Mouse (Mus musculus) ovary, adult 18-20 months (tissue): ENCODE data around the gene Hsd17b14.
"Not testable (repeated sequence)": the region's sequence is repeated elsewhere in the genome, so short reads cannot be mapped to it uniquely, and the experiment has no call there.

Experiments used
- DNase-seq: peaks from one replicate; pipeline ENCODE4 v3.0.0; 2022; ENCODE audit warnings: low spot score, mixed read lengths

The Hsd17b14 gene

DNA sequence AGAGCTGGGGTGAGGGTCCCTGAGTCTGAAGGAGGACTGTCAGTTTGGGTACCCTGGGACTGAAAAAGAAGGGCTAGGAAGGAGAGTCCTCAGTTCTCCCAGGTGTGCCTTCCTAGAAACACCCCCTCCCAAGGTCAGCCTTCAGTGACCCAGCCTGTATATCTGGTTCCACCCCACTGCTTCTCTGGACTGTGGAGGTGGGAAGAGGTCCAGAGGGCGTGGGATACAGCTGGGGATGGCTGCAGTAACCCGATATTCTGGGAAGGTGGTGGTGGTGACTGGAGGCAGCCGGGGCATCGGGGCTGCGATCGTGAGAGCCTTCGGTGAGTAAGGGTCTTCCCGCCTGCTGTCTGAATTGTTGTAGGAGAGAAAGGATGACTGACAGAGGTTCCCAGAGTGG is at the start of gene Hsd17b14:
Gene Hsd17b14, plus strand, starts transcription at position 150 of the 400 bp plus-strand sequence.
- DNase-seq, result no peak

DNA sequence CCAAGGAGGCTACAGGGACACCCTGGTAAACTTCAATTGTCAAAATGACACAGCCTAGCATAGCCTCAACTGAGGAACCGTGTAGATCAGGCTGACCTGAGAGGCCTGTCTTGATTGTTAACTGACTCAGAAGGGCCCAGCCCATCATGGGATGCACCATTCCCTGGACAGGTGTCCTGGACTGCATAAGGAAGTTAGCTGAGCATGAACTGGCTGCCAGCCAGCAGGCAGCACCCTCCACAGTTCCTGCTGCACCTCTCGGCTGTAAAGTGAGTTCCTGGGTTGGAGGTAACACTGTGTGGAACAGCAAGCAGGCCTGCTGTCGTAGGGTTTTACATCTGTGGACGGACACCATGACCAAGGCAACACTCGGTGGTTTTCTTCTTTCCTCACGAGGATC is 47.1 kb upstream of the Hsd17b14 start:
- DNase-seq, result no peak

DNA sequence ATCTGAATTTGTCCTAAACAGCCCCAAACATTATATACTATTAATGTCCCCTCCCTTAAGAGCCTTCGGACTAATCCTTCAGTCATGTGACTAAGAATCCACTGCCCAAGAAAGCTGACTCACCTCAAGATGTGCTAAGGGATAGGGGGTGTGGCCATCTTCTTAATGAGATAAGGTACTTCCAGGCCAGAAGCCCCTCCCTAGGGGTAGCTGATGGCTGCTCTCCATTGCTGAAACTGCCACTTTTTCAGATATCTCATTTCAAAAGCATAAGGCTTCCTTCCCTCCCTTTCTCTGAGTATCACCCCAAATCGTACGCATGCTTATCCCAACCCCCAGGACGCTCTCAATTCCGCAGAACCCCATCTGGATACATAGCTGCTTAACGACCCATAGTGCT is 46.1 kb upstream of the Hsd17b14 start:
- DNase-seq, result no peak

DNA sequence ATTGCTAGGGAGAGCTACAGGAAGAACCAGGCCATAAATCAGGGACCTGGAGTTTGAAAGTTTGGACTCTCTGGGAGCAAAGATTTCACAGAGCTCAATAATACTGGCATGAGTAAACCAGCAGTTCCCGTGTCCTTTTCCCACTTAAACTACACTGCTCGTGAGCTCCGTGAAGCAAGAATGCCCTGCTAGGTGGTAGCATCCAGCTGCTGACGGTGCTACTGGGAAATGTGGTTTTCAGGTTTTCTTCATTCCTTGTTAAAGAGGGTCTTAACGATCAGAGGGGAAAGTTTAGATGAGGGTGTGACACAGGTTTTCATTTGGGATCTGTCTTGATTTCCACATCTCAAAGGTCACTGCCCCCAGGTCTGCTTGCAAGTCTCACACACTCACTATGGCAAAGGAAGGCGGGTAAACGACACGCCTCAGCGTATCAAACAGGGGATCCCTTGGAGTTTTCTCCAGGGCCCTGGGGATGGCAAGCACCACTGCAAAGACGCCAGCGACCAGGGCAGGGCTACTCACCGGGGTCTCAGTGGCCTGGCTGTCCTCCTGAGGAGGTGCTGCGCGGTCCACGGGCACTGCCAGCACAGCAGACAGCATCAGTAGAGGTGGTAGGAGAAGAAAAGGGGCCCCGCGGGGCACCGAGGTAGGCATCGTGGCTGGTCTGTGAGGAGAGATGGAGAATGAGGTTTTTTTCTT is 45.4 kb upstream of the Hsd17b14 start:
- no peak for DNase-seq

DNA sequence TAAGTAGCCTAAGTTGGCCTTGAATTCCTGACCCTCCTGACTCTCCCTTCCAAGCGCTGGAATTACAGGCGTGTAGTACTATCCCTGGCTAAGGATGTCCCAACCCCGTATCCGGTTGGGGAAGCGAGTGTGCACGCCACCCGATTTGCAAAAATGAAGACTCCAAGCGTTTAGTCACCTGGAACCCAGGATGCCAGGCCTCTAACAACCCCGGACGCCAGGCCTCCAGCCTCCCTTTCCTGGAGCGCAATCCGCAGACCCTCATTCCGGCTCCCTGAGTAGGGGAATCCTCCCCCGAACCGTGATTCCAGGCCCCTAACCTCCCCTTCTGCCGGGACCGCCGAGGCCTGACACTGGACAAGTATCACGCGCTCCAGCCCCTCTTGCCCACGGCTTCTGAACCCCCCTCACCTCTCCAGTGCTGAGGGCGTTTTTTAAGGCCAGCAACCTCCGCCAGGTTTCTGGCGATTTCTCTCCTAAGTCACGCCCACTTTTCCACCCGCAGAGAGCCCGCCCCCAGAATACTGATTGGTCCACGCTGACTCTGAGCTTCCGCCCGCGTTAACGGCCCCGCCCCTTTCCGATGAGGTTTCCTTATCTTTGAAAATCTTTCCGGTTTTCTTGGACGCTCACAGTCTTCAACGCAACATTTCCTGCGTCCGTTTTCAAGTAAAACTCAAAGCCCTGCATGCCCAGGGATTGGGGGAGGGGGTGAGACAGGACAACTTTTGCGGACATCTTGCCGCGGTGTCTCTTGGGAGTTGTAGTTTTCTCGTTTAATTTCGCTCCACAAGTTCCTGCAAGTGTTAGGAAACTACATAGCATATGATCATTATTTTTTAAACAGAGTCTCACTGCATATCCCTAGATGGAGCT is 44.5 kb upstream of the Hsd17b14 start, which contains the start of gene Nucb1:
Gene Nucb1, minus strand, starts transcription at position 495 of the 876 bp plus-strand sequence.
- peak; percentile 84 for DNase-seq

DNA sequence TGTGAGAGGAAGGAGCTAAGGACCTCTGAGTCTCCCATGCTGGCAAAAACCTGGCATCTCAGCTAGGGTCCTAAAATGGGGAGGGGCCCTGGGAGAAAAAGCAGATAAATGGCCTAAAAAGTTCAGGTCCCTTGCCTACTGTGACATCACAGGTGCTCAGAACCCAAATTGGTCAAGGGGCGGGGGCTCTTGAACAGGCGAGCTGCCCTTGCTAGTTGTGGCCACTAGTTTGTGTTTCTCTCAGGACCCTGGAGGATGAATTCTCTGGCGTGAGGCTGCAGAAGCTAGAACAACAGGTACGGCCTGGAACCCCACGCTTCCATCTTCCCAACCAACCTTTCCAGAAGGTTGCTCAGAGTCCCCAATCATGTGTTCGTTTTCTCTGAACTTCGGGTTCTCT is 40.3 kb upstream of the Hsd17b14 start:
- DNase-seq, result no peak

DNA sequence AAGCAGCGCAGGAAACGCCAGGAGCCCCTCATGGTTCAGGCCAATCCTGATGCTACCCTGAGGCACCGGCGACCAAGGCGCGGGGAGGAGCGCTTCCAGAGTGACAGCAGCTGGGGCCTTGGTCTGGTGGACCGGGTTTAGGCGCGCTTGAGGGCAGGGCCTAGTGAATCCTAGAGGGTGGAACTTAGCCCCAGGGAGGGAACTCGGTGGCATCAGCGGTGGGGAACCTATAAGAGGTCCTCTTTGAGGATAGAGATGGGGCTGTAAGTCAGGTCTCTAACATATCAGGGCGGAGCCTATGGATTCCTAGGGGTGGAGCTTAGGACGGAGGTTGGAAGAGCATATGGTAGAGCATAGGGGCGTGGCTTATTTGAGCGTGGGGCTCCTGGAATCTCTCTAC is 39.3 kb upstream of the Hsd17b14 start:
- DNase-seq, result no peak

DNA sequence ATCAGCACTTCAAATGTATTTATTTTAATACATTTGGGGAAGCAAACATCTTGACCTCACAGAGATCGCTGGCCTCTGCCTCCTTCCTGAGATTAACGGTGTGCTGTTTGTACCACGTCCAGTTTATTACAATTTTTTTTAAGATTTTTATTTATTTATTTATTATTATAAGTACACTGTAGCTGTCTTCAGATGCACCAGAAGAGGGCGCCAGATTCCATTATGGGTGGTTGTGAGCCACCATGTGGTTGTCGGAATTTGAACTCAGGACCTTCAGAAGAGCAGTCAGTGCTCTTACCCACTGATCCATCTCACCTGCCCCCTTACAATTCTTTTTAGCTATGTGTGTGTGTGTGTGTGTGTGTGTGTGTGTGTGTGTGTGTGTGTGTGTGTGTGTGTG is 37.8 kb upstream of the Hsd17b14 start:
- DNase-seq, result not testable (repeated sequence)

DNA sequence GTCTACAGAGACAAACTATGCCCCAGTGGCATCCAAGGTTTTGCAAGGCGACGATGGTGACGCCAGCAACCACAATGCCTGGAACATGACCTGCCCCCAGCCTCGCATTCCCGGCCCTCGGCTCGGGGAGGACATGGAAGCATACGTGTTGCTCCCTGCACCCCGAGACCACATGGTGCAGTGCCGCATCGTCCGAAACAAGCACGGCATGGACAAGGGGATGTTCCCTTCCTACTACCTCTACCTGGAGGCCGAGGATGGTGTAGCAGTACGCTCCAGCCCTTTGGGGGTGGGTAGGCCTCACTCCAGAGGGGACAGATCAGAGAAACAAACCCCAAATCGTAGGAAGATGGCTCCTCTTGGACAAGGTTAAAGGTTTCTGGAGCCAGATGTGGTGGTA is 36.1 kb upstream of the Hsd17b14 start:
- DNase-seq, result no peak

DNA sequence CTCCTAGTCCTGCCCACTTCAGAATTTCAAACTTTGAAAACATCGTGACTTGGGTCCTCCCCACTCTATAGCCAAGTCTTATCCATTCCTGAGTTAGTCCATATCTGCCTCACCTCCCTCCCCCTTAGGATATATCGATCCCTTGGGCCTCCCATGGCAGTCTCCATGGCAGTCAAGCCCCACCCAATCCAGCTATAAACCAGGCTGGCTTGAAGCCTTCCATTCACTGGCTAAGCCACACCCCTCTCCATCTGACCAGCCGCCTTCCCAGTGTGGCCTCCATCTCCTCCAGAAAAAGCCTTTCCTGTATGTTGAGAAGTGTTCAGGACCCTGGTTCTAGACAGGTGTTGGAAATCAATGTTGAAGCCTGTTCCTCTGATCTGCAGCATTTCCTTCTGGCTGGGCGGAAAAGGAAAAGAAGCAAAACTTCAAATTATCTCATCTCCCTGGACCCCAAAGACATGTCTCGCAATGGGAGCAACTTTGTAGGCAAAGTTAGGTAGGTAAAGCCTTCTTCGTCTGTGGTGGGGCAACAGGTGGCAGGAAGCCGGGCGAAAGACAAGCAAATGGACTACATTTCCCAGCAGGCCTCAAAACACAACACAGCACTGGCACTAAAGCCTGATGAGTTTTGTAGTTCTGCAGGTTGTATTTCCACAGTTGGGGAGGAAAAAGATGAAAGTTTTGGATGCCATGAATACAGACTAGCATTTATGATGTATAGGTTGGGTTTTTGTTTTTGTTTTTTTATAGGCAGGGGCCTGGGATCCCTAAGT is 35.2 kb upstream of the Hsd17b14 start:
- DNase-seq, result no peak

DNA sequence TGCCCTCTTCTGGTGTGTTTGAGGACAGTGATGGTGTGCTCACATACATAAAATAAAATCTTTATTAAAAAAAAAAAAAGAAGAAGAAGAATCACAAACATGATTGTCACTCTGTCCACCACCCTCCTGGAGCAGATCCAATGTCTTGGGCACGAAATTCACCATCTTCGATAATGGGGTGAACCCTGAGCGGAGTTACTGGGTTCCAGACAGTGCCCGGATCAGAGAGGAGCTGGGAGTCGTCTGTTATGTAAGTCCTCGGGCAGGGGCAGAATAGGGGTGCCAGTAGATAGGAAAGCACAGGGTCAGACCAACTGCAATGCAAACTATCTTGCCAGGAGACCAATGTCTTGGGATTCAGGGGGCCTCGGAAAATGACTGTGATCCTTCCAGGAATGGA is 34.1 kb upstream of the Hsd17b14 start:
- no peak for DNase-seq

DNA sequence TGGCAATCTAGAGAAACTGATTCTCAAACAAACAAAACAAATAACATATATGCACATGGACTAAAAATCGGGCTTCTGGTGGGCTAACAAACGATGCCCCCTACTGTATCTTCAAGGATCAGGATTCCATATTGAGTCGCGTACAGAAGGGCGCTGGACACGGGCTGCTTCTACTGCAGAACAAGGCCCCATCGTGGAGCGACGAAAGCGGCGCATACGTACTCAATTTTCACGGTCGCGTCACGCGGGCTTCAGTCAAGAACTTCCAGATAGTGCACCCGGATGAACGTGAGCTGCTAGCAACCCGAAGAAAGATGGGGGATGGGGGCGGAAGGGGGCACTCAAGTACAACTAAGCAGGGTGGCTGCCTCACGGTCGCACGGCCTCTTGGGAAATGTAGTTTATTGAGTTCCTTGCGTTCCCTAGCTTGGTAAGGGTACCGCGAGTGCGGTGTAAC is 32.9 kb upstream of the Hsd17b14 start:
- peak; percentile 81 for DNase-seq

DNA sequence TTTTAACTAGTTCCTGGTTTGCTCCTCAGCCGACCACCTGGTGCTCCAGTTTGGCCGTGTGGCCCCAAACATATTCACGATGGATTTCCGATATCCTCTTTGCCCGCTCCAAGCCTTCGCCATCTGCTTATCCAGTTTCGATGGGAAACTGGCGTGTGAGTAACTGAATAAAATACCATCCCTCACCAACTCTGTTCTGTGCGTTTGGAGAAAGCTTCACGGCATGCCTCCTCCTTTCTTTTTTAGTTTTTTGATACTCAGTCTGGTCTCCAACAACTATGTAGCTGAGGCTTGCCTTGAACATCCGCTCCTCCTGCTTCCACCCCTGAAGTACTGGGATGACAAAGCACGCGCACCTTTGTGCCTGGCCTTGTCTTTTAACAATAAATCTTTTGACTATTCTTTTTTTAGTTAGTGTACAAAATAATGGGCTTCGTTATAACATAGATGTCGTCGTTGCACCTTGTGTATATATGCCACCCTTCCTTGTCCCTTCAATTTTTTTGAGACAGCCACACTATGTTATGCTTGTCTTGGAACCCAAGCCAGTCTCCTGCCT is 32.4 kb upstream of the Hsd17b14 start:
- no peak for DNase-seq

DNA sequence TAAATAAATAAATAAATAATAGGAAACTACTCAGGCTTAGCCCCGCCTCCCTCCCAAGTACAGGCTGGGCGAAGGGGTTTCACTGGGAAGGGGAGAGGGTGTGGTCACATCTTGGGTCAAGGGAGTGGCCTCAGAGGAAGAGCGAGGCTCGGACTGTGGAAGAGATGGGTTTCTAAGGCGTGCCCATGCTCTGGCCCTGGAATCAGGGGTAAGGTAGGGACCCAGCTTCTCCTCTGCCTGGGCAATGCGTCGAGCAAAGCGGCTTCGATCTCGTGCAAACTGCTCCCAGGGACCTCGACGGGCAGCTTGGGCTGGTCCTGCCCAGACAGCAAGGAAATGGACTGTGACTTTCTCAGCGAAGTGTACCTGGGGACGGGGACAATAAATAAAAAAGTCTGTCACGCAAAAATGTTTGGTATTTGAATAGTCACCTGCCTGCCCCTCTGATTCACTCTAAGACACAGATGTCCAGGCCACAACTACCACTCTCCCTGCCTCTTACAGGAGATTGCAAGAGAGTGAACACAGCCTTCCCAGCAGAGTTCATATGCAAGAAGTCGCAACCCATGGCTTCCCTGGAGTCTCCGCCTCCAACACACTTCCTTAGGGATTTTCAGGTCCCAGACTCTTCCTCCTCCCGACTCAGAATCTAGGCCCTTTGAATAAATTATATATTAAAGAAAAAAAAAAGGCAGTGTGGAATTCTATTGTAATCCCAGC is 31.6 kb upstream of the Hsd17b14 start:
- DNase-seq, result no peak

DNA sequence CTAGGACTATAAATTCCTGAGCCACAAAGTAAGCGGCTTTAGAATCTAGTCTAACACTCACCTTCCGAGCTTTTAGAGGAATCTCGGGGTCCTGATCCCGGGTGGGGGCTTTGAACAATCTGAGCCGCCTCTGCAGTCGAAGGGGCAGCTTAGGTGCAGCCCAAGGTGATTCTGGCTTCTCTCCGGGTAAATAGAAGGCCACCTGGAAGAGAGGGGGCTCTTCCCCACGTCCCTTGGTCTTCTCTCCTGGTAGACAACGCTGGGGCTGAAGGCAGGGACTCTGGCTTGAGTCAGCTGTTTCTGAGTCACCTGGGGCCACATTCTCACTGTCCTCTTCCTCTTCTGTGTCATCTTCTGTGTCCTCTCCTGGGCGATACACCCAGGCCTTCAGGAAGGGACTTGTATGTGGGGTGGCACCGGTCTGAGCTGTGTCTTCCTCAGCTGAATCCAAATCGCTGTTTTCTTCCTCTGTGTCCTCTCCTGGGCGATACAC is 31.0 kb upstream of the Hsd17b14 start:
- no peak for DNase-seq

DNA sequence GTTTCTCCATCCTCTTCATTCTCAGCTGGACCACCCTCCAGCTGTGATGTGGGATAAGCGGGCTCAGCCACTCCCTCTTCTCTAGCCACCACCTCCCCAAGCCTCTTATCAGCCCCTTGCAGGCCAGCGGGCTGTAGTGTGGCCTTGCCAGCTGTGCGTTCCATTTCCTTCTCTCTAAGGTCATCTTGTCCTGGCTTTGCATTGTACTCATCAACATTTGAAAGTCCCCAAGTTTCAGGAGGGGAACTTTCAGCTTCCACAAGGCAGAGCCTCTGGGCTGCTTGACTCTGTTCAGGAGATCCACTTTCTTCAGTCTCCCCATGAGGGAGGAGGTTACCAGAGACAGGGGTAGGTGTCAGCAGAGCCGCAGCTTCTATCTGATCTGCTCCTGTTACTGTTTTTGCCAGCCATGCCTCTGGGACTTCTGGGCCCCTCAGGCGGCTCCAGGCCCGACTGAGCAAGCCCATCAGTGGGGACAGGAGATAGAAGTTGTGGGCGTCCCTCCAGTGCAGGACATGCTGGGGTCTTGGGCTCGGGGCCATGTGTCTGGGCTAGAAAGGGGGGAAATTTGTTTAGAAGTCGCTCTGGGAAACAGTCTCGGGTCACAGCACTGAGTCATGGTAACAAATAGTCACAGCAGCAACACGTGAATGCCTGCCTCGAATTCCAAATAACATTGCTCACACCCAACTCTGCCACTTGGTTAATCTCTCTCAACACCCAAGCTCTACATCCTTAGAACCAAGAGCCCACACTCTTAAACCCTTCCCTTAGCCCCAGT is 29.7 kb upstream of the Hsd17b14 start:
- DNase-seq, result peak; percentile 82

DNA sequence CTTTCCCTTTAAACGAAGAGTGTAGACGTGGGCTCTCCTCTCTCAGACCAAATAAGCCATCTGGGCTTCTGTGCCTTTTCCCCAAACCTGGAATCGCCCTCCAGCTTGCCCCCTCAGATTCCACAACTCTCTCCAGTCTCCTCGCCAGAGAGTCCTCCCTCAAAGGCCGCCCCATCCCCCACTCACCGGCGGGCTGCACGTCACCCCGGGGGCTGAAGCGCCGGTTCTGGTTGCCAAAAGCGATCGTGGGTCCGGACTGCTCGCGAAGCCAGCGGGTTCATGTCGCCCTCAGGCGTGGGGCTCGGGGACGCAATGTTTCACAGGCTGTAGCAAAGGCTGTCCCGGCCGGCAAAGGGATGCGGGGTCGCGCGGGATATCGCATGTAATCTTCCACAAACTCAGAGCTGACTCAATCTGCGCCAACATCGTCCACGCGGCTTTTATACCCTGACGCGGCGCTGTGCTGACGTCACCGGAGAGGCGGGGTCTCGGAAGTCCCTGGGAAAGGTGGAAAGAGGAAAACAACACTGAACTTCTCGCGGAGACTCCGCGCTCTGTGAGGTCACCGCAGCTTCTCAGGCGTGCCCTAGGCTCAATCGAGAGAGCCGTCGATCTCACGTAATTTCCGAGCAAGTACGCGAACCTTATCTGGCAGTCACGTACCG is 28.8 kb upstream of the Hsd17b14 start, which contains the start of the genes Ppp1r15a and Plekha4:
Gene Ppp1r15a, minus strand, starts transcription at position 460 of the 665 bp plus-strand sequence.
Gene Plekha4, plus strand, starts transcription at position 522 of the 665 bp plus-strand sequence.
- DNase-seq, result peak; percentile 89

DNA sequence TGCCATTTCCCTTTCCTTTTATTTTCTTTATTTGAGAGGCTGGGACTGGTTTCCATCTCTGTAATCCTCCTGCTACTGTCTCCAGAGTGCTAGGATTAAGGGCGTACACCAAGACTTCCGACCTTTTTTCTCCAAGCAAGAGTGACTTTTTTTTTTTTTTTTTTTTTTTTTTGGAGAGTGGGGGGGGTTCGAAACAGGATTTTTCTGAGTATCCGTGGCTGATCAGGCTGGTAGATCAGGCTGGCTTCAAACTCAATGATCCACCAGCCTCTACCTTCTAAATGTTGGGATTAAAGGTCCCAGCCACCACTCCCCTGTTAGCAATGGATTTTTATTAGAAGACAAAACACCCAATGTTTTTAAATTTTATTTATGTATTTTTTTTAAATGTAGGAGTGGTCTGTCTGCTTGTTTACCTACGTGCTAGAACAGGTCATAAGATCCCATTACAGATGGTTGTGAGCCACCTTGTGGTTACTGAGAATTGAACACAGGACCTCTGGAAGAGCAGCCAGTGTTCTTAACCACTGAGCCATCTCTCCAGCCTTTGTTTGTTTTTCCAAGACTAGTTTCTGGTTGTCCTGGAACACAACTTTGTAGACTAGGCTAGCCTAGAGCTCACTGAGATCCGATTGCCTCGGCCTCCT is 28.1 kb upstream of the Hsd17b14 start:
- no peak for DNase-seq

DNA sequence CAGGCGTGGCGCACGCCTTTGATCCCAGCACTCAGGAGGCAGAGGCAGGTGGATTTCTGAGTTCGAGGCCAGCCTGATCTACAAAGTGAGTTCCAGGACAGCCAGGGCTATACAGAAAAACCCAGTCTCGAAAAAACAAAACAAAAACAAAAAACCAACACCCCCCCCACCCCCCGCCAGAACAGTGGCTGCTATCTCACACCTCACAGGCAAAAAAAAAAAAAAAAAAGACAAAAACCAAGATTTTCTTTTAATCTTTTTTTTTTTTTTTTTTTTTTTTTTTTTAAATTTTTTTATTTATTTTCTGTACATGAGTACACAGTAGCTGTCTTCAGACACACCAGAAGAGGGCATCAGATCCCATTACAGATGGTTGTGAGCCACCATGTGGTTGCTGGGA is 27.5 kb upstream of the Hsd17b14 start:
- not testable (repeated sequence) for DNase-seq
